Mouse (Mus musculus): Measurements from ENCODE around the gene Dpp10.

Dpp10 gene

DNA sequence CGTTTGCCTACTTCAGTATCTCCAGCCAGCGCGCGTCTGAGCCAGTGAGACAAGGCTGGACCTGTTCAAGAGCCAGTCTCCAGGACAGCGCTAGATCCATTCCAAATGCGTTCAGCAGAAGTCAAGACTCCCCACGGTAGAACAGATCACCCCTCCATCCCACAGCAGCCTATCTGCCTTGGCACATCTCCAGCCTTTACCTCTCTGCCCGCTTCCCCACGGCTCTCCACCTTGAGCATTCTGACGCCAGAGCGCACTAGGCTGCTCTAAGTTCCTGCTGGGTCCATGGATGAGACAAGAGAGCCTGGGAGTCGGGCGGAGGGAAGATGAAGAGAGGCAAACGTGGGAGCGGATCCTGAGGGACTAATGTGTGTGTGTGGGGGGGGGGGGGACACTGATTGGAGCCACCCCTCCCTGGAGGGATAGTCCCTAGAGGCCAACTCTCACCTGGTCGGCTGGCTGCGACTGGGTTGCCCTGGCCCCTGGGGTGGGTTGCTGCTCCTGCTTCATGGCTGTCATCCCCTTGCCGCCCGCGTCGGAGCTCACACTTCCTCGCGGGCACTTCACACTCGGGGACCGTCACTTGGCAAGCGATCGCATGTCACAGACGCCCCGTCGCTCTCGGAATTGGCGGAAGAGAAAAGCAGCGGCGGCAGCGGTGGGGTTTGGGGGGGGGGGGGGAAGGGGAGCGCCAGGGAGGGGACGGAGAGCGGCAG, at the start of gene Dpp10:
Gene Dpp10, minus strand, starts transcription at position 635 of the 716 bp plus-strand sequence.
- DNase-seq, result peak; percentile 44

DNA sequence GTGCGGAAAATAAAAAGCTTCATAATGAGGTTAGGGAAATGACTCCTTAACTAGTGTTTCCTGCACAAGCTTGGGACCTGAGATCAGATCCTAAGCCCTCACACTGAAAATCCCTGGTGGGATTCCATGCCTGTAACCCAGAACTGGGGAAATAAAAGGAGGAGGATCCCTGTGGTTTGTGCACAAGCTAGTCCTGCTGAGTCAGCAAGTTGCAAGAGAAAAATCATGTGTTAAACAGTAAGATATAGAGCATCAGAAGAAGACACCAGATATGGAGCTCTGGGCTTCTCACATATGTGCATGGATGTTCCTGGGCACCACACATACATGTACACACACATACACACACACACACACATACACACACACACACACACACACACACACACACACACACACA, 3.2 kb upstream of the Dpp10 start:
- no peak for DNase-seq

DNA sequence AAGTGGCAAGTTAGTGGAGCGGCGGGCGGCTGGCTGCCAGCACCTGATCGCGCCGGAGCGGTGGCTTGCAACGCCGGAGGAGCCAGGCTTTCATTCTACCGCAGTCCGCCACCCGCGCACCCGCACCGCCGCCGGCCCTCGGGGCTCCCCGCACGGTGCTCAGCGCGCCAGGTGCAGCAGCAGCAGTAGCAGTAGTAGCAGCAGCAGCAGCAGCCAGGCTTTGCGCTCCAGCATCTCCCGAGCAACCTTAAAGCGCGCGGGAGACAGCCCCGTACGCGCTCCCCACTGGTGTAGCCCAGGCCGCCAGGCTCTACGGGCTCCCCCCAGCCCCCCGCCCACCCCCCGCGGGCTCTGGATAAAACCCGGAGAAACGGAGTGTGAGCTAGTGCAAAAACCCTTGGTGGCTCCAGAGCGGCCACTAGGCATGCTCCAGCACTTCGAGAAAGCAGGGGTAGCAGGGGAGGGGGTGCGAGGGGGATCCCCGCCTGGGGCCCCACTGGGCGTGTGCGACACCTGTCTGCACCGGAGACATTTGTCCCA, 472 bp upstream of the Dpp10 start:
- DNase-seq, result peak; percentile 50

DNA sequence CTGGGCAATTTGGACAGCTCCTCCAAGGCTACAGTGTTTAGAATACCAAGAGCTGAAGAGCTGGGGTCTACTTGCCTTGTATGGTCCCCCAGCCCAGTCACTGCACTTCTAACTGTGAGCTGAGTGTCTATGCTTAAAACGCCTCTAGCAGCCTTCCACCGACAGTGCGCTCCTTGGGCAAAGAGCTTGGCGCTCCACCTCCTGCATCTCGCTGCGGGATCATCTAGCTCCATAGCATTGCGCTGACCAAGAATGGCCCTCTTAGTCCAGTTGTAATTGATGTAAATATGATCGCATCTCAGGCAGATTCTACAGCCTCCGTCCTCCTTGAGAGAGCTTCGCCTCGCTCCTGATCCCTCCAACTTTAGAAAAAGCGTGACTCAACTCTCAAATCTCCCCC, 1.2 kb downstream of the Dpp10 start:
- peak; percentile 22 for DNase-seq

DNA sequence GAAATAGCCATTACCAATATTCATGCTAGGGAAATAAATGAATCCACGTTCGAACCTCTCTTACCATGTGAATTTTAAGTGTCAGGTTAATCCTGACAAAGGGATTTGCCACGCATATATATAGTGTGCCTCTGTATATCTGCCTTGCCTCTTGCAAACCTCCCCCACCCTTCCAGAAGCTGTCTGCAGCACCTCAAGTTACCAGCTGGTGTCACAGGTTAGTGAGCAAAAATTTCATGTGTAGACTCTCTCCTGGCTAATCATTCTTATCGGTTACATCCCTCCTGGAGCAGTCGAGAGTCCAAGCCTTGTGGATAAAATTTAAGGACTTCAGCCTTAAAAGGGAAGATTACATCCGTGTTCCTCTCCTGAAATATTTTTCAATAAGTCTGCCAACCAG, 1.9 kb downstream of the Dpp10 start:
- no peak for DNase-seq

DNA sequence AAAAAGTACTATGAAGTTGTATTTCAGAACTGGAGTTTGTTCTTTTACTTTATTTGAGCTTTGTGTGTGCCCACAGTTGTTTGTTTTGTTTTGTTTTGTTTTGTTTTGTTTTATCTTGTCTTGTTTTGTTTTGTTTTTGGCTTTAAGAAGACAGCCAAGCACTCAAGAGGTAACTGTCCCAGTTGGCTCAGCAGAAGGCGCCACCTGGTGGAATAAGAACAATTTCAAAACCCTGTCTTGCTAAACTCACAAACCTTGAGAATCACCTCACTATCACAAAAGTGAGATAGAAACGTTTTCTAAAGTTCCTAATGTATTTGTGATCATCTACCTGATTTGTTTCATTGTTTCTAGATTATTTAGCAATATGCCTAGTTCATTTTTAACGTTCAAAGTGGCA, 3.8 kb downstream of the Dpp10 start:
- DNase-seq, result peak; percentile 54

DNA sequence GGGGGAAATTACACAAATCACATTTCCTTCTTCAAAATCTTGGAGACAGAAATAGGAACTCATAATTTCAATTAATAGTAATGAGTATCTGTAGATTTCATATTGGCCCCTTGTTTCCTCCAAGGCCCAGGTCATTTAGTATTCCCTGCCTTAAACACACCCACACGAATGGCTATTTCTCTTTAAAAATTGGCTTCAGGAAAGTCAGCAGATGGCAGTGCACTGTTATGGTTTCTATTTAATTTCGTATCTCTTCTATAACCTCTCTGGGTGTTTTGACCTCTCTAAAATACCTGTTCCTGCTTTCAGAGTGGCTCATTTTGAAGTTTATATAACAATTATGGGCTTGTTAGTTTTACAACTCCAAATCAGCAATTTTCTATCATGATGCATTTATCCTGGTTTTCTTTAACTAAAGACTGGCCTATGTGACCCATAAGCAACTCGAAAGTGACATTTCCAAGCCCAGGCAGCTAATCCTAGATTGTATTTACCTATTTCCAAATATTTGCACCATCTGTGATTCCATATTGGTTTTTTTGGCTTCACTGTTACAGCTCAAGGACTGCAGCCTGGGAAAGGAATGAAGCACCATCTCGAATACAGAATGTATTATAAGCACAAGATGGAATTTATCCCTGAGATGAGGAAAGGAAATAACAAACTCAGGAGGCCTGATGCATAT, 9.9 kb downstream of the Dpp10 start:
- no peak for DNase-seq

DNA sequence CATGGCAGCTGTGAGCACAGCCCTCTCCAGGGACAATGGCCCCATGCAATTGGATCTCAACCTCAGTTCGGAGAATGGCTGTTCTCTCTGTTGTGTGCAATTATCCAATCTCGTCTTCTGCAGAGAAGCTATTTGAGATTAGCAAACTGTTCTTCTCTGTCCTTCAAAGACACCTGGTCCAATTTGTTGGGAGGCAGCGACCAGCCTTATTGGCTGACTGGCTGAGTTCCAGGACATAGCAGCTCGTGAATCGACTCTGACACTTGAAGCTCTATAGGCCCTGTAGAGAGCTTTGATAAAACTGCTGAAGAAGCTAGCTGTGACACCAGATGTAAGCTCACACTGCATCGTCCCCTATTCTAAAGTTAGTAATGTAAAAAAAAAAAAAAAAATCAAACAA, 12.7 kb downstream of the Dpp10 start:
- DNase-seq, result no peak

DNA sequence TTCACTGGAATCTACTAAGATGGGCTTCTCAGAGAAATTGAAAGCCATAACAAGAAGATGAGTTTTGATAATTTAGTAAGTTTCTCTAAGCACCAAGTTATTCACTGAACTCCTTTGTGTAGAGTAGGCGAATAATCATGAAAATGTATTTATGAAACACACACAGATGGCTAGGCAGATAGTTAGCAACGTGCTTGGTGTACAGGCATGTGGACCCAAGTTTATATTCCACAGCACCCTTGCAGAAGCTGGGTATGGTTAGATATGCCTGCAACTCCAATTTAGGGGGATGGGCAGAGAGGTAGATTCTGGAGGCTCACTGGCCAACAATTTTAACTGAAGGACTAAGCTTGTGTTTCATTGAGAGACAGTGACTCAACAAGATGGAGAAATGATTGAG, 13.4 kb downstream of the Dpp10 start:
- DNase-seq, result no peak

DNA sequence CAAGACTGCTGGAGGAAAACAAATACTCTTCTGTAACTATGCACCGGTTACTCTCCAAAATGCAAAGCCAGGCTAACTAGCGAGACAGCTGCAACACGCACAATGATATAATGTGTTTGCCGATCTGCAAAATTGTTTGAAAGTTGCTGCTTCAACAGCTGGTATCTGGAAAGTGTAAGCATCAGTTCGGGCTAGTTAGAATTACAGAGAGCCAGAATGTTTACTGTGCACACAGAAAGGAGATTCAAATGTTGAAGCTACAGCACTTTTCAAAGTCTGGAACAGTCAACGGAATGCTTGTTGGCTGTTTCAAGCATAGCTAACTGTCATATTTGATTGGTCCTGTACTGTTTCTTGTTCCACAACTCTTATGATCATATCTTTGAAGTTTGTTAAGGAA, 42.6 kb downstream of the Dpp10 start:
- DNase-seq, result no peak

DNA sequence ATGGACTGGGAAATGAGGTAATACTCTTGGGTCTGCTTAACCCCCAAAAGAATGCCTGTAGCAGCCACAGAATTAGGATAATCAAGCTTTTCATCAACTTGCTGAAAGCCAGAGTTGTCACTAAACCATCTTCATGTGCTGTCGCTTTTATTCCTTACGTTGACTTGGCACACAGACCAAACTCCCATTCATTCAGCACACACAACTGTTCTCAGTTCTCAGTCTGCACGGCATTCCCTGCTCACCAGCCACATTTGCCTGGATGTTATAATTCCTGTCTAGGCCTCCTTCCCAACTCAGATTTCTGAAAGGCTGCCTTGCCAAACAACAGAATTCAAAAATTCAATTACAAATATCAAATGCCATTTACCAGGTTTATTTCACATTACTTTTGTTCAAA, 49.6 kb downstream of the Dpp10 start:
- DNase-seq, result no peak

DNA sequence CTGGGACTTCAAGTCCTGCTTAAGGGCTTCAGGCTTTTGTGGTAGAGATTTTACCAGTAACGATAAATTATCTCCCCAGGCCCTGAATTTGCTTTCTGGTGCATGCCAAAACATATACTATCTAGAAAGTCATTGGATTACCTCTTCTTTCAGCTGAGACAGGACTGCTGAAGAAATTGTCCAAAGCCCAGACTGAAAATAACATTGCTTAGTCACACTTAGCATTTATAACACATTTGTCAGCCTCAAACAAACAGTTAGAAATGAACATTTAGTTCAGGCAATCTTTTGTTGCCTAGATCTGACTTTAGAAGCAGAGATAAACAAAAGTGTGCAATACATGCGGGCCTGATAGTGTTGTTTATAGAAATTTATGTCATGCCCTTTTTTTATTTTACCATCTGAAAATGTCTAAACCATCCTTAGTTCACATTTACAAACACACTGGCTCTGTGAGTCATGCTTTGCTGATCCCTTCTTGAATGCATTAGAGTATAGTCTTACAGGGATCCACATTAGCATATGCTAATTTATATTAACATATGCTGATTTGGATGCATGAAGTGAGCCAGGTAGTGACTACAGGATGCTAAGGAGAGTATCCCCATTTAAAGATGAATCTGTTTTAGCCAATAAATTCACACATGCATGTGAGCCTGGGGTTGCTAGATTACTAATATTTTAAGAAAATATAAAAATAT, 59.9 kb downstream of the Dpp10 start:
- no peak for DNase-seq

DNA sequence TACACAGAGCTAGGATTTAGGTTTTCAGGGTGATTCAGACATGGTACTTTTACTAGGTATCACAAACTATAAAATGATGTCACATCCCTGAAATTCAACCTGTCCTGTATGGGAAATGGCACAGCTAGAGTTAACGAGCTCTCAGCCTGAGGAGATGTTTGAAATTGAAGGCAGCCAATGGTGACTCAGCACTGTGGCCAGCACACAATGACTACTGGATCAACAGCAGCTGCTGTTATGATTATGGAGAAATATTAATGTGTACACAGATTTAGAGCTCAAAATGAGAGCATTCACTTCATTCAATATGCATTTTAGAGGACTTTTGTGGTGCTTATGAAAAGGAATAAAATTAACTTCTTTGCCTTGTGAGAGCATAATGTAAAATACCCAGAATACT, 66.8 kb downstream of the Dpp10 start:
- DNase-seq, result no peak

DNA sequence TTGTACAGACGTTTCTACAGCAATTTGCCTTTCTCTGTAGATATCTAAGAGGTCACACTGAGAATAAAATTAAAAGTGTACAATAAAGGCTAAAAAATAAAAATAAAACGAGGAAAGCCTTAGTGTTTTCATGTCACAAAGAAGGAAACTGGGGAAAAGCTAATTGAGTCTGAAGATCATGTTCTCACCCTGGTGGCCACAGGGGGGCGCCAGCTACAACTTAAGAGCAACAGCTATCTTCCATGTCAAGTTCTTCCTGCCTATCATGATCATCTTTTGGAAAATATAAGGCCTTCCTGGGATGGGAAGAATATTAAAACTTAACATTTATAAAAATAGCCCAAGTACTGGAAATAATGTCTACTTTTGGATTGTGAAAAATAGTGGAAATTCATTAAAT, 70.7 kb downstream of the Dpp10 start:
- DNase-seq, result peak; percentile 61

DNA sequence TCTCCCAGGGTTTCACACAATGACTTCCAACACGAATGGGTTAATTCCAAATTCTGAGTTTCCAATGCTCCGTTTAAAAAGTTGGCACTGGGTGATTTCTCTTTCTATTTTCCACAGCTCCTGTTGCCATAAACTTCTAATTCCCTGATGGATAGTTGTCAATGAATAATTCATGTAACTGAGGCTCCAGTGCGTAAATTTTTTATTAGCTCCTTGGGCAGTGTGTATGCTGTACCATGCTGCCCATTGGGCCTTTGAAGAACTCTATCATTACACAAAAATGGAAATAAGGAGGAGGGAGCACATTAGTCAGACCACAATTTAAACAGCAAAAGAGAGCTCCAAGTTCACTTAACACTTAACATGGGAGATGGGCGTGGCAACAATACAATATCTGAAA, 99.2 kb downstream of the Dpp10 start:
- DNase-seq, result no peak

DNA sequence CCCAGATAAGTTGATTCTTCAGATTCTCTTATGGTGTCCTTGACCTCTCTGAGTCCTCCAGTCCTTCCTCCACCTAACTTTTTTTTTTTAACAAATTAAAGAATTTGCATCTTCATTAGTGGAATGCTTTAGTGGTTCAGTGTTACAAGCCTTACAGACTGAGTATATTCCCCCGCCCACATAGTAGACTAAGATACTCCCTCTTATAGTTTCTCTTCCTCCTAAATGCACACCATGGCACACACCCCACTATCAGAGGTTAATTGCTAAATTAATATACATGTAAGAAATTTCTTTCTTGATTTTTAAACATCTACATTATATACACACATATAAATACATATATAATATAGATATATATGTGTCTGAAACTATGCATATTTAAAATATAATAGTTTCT, 104.5 kb downstream of the Dpp10 start:
- DNase-seq, result no peak

DNA sequence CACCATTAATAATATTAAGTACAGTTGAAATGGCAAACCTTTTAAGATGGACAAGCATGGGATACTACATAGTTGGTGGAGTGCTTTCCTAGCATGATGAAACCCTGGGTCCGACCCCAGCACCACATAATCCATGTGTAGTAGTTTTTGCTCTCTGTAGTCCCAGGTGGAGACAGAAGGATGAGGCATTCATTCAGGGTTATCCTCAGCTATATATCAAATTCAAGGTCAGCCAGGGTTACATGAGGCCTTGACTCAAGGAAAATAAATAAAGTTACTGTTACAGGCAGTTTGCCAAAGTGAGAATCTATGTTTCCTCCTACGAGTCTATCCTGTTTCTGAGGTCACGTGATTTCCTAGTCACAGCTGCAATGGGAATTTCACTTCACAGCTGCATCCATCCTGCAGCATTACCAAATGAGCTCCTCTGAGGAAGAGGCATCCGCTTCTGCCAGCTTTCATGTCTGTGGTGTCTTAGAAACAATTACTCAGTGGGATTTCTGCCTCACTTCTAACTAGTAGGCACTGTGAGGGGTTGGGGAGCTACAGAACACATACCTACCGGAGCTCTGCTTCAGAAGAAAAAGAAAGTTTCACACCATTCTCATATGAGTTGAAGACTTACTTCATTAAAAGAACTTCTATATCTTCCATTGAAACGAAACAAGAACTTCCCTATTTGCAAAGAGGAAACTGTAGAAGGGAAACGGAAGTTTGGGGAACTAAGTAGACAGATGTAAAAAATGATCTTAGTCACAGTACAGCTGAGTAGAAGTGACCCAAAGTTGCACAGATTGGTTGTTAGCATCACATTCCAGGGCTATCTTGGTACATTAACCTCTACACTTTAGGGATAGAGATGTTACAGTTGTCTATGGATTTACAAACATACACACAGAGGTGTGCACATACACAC, 111.3 kb downstream of the Dpp10 start:
- no peak for DNase-seq

DNA sequence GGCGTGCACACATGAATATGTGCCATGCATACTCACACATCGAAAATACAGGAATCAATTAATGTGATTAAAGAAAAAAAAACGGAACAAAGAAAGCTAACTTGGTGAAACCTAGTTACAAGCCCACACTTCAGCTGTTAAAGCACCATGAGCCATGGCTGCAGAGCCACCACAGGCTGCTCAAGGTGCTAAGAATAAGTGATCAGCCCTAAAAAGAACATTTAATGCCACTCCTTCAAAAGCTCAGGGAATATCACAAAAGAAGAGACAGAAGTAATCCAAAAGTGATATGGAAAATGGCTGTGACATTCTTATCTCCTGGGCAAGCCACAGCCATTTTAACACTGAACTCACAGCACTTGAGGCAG, 117.4 kb downstream of the Dpp10 start:
- no peak for DNase-seq

DNA sequence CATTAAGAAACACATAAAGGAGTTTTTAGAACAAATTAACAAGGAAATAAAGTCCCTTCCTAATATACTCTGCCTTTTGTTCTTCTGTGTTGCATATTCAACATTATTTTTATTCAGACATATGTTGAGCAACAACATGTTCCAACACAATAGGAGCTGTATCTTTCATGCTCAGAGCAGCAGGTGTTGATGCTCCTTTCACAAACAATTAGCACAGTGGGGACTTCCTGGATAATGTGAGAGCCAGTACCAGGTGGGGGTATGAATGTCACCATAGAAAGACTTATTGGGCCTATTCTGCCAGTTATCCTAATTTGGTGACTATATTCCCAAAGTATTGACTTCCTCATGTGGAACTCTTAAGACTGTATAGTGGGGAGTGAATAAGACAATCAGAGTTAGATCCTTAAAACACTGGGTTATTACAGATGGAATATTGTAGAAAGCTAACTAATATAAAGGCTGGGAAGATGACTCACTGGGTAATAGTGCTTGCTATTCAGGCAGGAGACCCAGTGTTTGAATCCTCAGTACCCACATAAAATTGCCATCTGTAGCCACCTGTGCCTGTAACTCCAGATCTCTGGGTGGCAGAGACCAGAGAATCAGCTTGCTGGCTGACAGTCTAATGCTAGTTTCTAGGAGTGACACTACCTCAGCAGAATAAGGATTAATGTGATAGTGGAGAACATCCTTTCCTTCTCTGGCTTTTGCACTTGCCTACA, 117.9 kb downstream of the Dpp10 start:
- DNase-seq, result no peak

DNA sequence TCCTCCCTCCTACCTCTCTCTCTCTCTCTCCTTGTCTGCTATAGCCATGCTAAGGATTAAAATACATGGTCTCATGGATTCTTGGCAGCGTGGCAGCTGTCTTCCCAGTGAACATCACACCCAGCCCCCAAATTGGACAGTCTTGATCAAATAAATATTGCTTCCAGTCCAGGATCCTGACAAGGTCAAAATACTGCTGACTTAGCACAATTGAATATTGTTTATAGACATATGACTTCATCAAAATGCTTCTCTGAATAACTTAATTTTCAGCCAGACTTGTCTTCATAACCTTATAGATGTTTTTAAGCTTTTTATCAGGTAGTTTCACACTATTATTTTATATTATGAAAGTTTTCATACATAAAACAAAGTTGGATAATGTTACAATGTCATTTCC, 120.5 kb downstream of the Dpp10 start:
- no peak for DNase-seq

DNA sequence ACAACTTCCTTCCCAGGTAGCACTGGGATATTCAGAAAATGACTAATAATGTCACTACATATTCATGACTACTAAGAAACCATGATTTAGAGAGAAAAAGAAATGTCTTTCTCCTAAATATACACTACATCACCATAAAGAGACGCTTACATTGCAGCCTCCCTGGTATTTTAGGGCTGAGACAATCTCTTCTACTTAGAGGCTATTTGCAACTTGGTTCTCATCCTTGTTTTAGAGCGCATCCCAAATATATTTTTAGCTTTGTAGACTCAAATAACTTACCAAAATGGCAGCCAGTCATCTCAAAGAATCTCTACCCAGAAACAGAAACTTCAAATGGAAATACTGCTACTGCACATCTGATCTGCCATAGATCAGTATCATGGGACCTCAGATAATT, 121.5 kb downstream of the Dpp10 start:
- DNase-seq, result no peak

DNA sequence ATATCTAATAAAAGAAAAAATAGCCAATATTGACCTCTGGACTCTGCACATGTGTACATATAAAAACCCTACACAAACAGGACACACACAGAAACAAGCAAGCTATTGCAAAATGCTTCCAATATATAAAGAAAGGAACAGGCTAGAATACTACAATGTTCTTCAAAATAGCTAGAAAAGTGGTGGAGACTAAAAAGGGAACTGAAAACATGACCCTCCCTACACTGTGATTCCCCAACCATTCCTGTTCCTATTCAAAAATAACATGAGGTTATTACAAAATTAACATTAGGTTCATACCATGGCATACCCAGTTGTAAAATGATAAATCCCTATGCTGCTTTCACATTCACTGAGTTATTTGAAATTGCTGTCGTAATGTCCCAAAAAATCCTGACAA, 125.8 kb downstream of the Dpp10 start:
- no peak for DNase-seq

Data from embryo, embryonic 11 days (tissue).